Comparison of ENCODE assay signal across 30 mouse cellular contexts in genomic region chr12:15449484-15449883, GRCm38 (mm10).
"Had no signal": no experiment of that assay in that cellular context is flagged by ENCODE, and none has a peak within 500 bp of the region (broad histone marks: within the 10 kb centered on the region; RNA-seq: fewer than 3 reads in every experiment).

No protein-coding gene starts in this region.

- ATAC-seq: liver, embryonic 12.5 days; liver, postnatal 0 days; lung, postnatal 0 days; midbrain, embryonic 13.5 days; midbrain, embryonic 16.5 days had no signal

- H3K9ac ChIP-seq: limb, embryonic 12.5 days; limb, embryonic 13.5 days; limb, embryonic 15.5 days; liver, embryonic 12.5 days; liver, embryonic 13.5 days; liver, embryonic 14.5 days; liver, embryonic 15.5 days; liver, postnatal 0 days; lung, embryonic 14.5 days; lung, embryonic 15.5 days; midbrain, embryonic 12.5 days; midbrain, embryonic 13.5 days had no signal

- H3K4me1 ChIP-seq: limb, embryonic 10.5 days; limb, embryonic 12.5 days; limb, embryonic 13.5 days; limb, embryonic 15.5 days; liver, embryonic 12.5 days; liver, embryonic 13.5 days; liver, embryonic 15.5 days; lung, embryonic 15.5 days; megakaryocyte, embryonic 14.5 days; midbrain, embryonic 10.5 days; midbrain, embryonic 12.5 days; midbrain, embryonic 13.5 days had no signal

- H3K4me2 ChIP-seq: limb, embryonic 12.5 days; limb, embryonic 13.5 days; limb, embryonic 15.5 days; liver, embryonic 11.5 days; liver, embryonic 12.5 days; liver, embryonic 13.5 days; liver, embryonic 15.5 days; lung, embryonic 14.5 days; lung, embryonic 15.5 days; midbrain, embryonic 11.5 days; midbrain, embryonic 12.5 days; midbrain, embryonic 13.5 days had no signal

- H3K4me3 ChIP-seq: limb, embryonic 10.5 days; limb, embryonic 12.5 days; limb, embryonic 13.5 days; limb, embryonic 15.5 days; liver, embryonic 12.5 days; liver, embryonic 13.5 days; liver, embryonic 15.5 days; lung, embryonic 15.5 days; megakaryocyte, embryonic 14.5 days; midbrain, embryonic 10.5 days; midbrain, embryonic 12.5 days; midbrain, embryonic 13.5 days; myocyte had no signal

- H3K36me3 ChIP-seq: limb, embryonic 10.5 days; limb, embryonic 12.5 days; limb, embryonic 13.5 days; limb, embryonic 15.5 days; liver, embryonic 12.5 days; liver, embryonic 13.5 days; liver, embryonic 15.5 days; lung, embryonic 15.5 days; midbrain, embryonic 10.5 days; midbrain, embryonic 12.5 days; midbrain, embryonic 13.5 days had no signal

- DNase-seq: left cerebral cortex, postnatal 4 days; liver; liver, embryonic 13.5 days; liver, postnatal 0 days; lung, adult 18-20 months; lung, adult 2 months; lung, embryonic 14.5 days; lung, postnatal 10 days; lung, postnatal 14 days; lung, postnatal 36 days; lung, postnatal 4 days; midbrain, embryonic 14.5 days had no signal

- H3K27me3 ChIP-seq: limb, embryonic 12.5 days; limb, embryonic 13.5 days; limb, embryonic 15.5 days; liver, embryonic 12.5 days; liver, embryonic 13.5 days; liver, embryonic 15.5 days; lung, embryonic 15.5 days; megakaryocyte, embryonic 14.5 days; midbrain, embryonic 12.5 days; midbrain, embryonic 13.5 days had no signal

- H3K9me3 ChIP-seq: limb, embryonic 10.5 days; limb, embryonic 12.5 days; limb, embryonic 13.5 days; limb, embryonic 15.5 days; liver, embryonic 12.5 days; liver, embryonic 13.5 days; liver, embryonic 15.5 days; lung, embryonic 15.5 days; megakaryocyte, embryonic 14.5 days; midbrain, embryonic 10.5 days; midbrain, embryonic 12.5 days; midbrain, embryonic 13.5 days had no signal

- H3K27ac ChIP-seq: limb, embryonic 10.5 days; limb, embryonic 12.5 days; limb, embryonic 13.5 days; limb, embryonic 15.5 days; liver, embryonic 12.5 days; liver, embryonic 13.5 days; liver, embryonic 14.5 days; liver, embryonic 15.5 days; lung, embryonic 15.5 days; macrophage; midbrain, embryonic 10.5 days; midbrain, embryonic 12.5 days; midbrain, embryonic 13.5 days had no signal
